ENCODE assay signal across 8 mouse cellular contexts in the genomic region with DNA sequence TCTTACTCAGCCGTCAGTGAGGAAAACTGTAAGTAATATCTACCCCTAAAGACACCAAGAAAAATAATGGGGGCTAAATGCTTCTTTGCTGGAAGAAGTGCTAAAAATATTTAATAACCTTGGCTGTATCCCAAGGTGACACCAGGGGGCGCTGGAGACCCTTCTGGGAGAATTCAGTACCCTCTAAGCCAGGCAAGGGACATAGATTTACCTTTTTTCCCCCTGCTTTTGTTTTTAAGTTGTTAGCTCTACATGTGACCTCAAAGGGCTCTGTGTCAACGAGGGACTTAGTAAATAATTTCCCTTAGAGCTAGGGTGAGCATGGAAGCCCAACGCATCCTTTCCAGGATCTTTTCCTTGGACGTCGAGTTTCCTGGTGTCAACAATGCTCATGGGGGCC. TPM values are rescaled to one million over a fixed set of nuclear protein-coding genes. Genes with fewer than 3 reads are reported as not detected.
DNase-seq lines count a peak whose midpoint lies in the region; ATAC-seq lines count a peak whose summit lies in the region.

No protein-coding gene starts in this region.

- H3K27ac ChIP-seq in heart, embryonic 11.5 days (ENCODE audit: low read depth, low read length), result no peak overlapping the region
- H3K27ac ChIP-seq in midbrain, embryonic 13.5 days, result no peak overlapping the region

- intact Hi-C loops in heart, postnatal 14 days (cut with DNase I), result loop anchor here (2.0 kb wide), 2 partner anchors 161 to 175 kb away; no protein-coding TSS in a partner anchor
- intact Hi-C loops in left cerebral cortex, postnatal 14 days (cut with DNase I), result loop anchor here (1.0 to 5.0 kb wide), 2 partner anchors 161 to 174 kb away; no protein-coding TSS in a partner anchor

- no peaks in the 10 kb centered on the region for H3K36me3 ChIP-seq in heart, embryonic 11.5 days (ENCODE audit: control insufficient read depth, insufficient read depth, low read length)
- H3K36me3 ChIP-seq in midbrain, embryonic 13.5 days, result no peaks in the 10 kb centered on the region
- H3K36me3 ChIP-seq in splenic B cell, adult 2 months (ENCODE audit: control insufficient read depth, insufficient read depth, low read length, poor library complexity, severe bottlenecking), result no peaks in the 10 kb centered on the region

- ATAC-seq in heart, embryonic 11.5 days (replicated peaks; ENCODE audit: insufficient number of reproducible peaks, low FRiP score, low TSS enrichment), result no peak
- ATAC-seq in midbrain, embryonic 13.5 days, result peak; percentile 65

- no peaks in the 10 kb centered on the region for H3K4me1 ChIP-seq in heart, embryonic 11.5 days (ENCODE audit: control insufficient read depth, insufficient read depth, low read length)
- H3K4me1 ChIP-seq in midbrain, embryonic 13.5 days (replicated peaks), result no peaks in the 10 kb centered on the region

- WGBS in heart, embryonic 11.5 days (ENCODE audit: insufficient replicate concordance), result 43% methylated on average over 6 of the region's 6 CpGs
- 41% methylated on average over 6 of the region's 6 CpGs for WGBS in midbrain, embryonic 13.5 days

- H3K9ac ChIP-seq in heart, embryonic 11.5 days (ENCODE audit: low read depth, low read length), result no peak overlapping the region
- H3K9ac ChIP-seq in midbrain, embryonic 13.5 days (replicated peaks), result no peak overlapping the region

- H3K9me3 ChIP-seq in heart, embryonic 11.5 days (replicated peaks; ENCODE audit: control insufficient read depth, low read length), result no peaks in the 10 kb centered on the region
- H3K9me3 ChIP-seq in midbrain, embryonic 13.5 days, result no peaks in the 10 kb centered on the region

- DNase-seq in heart, adult 18-20 months, result peak; percentile 71 to 92
- peak; percentile 2 for DNase-seq in T-cell, adult 2 months (ENCODE audit: low spot score)
- peak; percentile 56 for DNase-seq in embryo, embryonic 11.5 days (ENCODE audit: low read depth, low spot score)
- DNase-seq in heart, postnatal 14 days, result peak; percentile 78 to 84
- DNase-seq in left cerebral cortex, postnatal 14 days (ENCODE audit: low spot score in 2 of 2), result peak; percentile 22 to 79
- DNase-seq in splenic B cell, adult 2 months (ENCODE audit: low read depth, low spot score), result peak; percentile 50

- no peak overlapping the region for H3K4me2 ChIP-seq in heart, embryonic 11.5 days
- H3K4me2 ChIP-seq in midbrain, embryonic 13.5 days (replicated peaks), result no peak overlapping the region

- H3K27me3 ChIP-seq in heart, embryonic 11.5 days (ENCODE audit: control insufficient read depth, insufficient read depth, low read length), result no peaks in the 10 kb centered on the region
- H3K27me3 ChIP-seq in midbrain, embryonic 13.5 days, result no peaks in the 10 kb centered on the region
- H3K27me3 ChIP-seq in splenic B cell, adult 2 months (ENCODE audit: control insufficient read depth, insufficient read depth, low read length, poor library complexity, severe bottlenecking), result no peaks in the 10 kb centered on the region

- H3K4me3 ChIP-seq in heart, embryonic 11.5 days (ENCODE audit: low read depth, low read length), result no peak overlapping the region
- no peak overlapping the region for H3K4me3 ChIP-seq in midbrain, embryonic 13.5 days (replicated peaks)

RNA-seq across cellular contexts. Expression of a gene that starts 2.6 kb away (rescaled TPM):
- 10 to 100 TPM; 41.6 to 51.5 TPM for total RNA-seq in heart, adult 18-20 months (2021)
- polyA plus RNA-seq in heart, embryonic 11.5 days (2014; fragmentation: Nextera tagmentation; extraction: Ambion mirVana), result 0.39 and 0.97 TPM in 2 replicates
- 10 to 100 TPM in 1 of 2 experiments, 1 to 10 TPM in 1; 8.7 to 22.0 TPM for total RNA-seq in heart, postnatal 14 days (2021)
- 1 to 10 TPM in 1 of 2 experiments, under 1 TPM in 1; 0.66 to 1.7 TPM for total RNA-seq in left cerebral cortex, postnatal 14 days (2021)
- 0.13 TPM in 1 of 2 replicates, not detected in the other for polyA plus RNA-seq in midbrain, embryonic 13.5 days (2015; fragmentation: Nextera tagmentation; extraction: Ambion mirVana)

RNA-seq across cellular contexts. Expression of a gene that starts 29.5 kb away (rescaled TPM):
- total RNA-seq in heart, adult 18-20 months (2021), result 10 to 100 TPM; 31.4 to 54.9 TPM
- 1.8 TPM in 2 replicates for polyA plus RNA-seq in heart, embryonic 11.5 days (2014; fragmentation: Nextera tagmentation; extraction: Ambion mirVana)
- total RNA-seq in heart, postnatal 14 days (2021), result 10 to 100 TPM; 32.4 to 46.2 TPM
- 10 to 100 TPM; 21.1 to 22.2 TPM for total RNA-seq in left cerebral cortex, postnatal 14 days (2021)
- 14.9 and 15.2 TPM in 2 replicates for polyA plus RNA-seq in midbrain, embryonic 13.5 days (2015; fragmentation: Nextera tagmentation; extraction: Ambion mirVana)

RNA-seq across cellular contexts. Expression of a gene that starts 41.4 kb away (rescaled TPM):
- total RNA-seq in heart, adult 18-20 months (2021), result 1 to 10 TPM in 1 of 2 experiments, not detected in 1; 1.3 TPM
- polyA plus RNA-seq in heart, embryonic 11.5 days (2014; fragmentation: Nextera tagmentation; extraction: Ambion mirVana), result not detected in 2 replicates
- not detected for total RNA-seq in heart, postnatal 14 days (2021)
- total RNA-seq in left cerebral cortex, postnatal 14 days (2021), result not detected
- polyA plus RNA-seq in midbrain, embryonic 13.5 days (2015; fragmentation: Nextera tagmentation; extraction: Ambion mirVana), result not detected in 2 replicates

Comparison
In these comparisons a context has a peak if more than half of its experiments do, and no peak if none do; other contexts are left out.
1. DNase-seq: peak in every context shown above with its lines; median percentile 82 in heart, adult 18-20 months; 81 in heart, postnatal 14 days; 56 in embryo, embryonic 11.5 days; 50 in left cerebral cortex, postnatal 14 days; 50 in splenic B cell, adult 2 months; 2 in T-cell, adult 2 months.